Mouse (Mus musculus) MEL (cell line): ENCODE data around the gene Arfgap2.

ENCODE experiments used
- CHD1 ChIP-seq: IDR thresholded peaks from 2 replicates; pipeline ENCODE4 v1.6.1; 2012; ENCODE audit warnings: low read depth, mild to moderate bottlenecking, inconsistent platforms, low read length, improper control_type of control experiment
- CTCF ChIP-seq, 3 experiments: IDR thresholded peaks in 2 of 3; conservative IDR thresholded peaks in 1 of 3; 2 replicates each; pipeline ENCODE4 v1.5.1; 2011 to 2012; ENCODE audit warnings: low read length in 3 of 3, low read depth in 2 of 3, mild to moderate bottlenecking in 2 of 3, improper control_type of control experiment in 1 of 3, inconsistent platforms in 1 of 3, mixed read lengths in 1 of 3, moderate library complexity in 1 of 3; ENCODE audit not compliant: control insufficient read depth in 1 of 3, insufficient read depth in 1 of 3, poor library complexity in 1 of 3, severe bottlenecking in 1 of 3
- EP300 ChIP-seq, 2 experiments: IDR thresholded peaks; 2 replicates each; pipeline ENCODE4 v1.6.1; 2011; ENCODE audit warnings: improper control_type of control experiment in 2 of 2, low read length in 2 of 2, low read depth in 1 of 2, mild to moderate bottlenecking in 1 of 2
- GATA1 ChIP-seq: IDR thresholded peaks from 2 replicates; pipeline ENCODE4 v1.6.1; 2011; ENCODE audit warnings: low read depth, low read length, improper control_type of control experiment
- MEF2A ChIP-seq: IDR thresholded peaks from 2 replicates; pipeline ENCODE4 v1.6.1; 2014; ENCODE audit warnings: low read depth, mild to moderate bottlenecking, inconsistent platforms, low read length, improper control_type of control experiment; ENCODE audit not compliant: poor library complexity, insufficient replicate concordance, severe bottlenecking; ENCODE audit errors: extremely low read depth
- POLR2A ChIP-seq, 2 experiments: IDR thresholded peaks; 2 replicates each; pipeline ENCODE4 v1.6.1; 2011 to 2012; ENCODE audit warnings: low read length in 2 of 2, mild to moderate bottlenecking in 2 of 2, control low read depth in 1 of 2, improper control_type of control experiment in 1 of 2, low read depth in 1 of 2, moderate library complexity in 1 of 2; ENCODE audit not compliant: control insufficient read depth in 1 of 2, insufficient read depth in 1 of 2, poor library complexity in 1 of 2
- TAL1 ChIP-seq: IDR thresholded peaks from 2 replicates; pipeline ENCODE4 v1.6.1; 2012; ENCODE audit warnings: mild to moderate bottlenecking, inconsistent platforms, low read length, moderate library complexity, mixed read lengths
- TBP ChIP-seq: IDR thresholded peaks from 2 replicates; pipeline ENCODE4 v1.8.0; 2011; ENCODE audit warnings: low read depth, low read length, improper control_type of control experiment
- TCF12 ChIP-seq: IDR thresholded peaks from 2 replicates; pipeline ENCODE4 v1.6.1; 2014; ENCODE audit warnings: low read depth, mild to moderate bottlenecking, inconsistent platforms, low read length, improper control_type of control experiment, moderate library complexity
- USF2 ChIP-seq, 2 experiments: IDR thresholded peaks; 2 replicates each; pipeline ENCODE4 v1.6.1; 2011 to 2012; ENCODE audit warnings: improper control_type of control experiment in 2 of 2, low read length in 2 of 2, borderline replicate concordance in 1 of 2, inconsistent platforms in 1 of 2, low read depth in 1 of 2, mild to moderate bottlenecking in 1 of 2; ENCODE audit not compliant: insufficient read depth in 1 of 2

DNA sequence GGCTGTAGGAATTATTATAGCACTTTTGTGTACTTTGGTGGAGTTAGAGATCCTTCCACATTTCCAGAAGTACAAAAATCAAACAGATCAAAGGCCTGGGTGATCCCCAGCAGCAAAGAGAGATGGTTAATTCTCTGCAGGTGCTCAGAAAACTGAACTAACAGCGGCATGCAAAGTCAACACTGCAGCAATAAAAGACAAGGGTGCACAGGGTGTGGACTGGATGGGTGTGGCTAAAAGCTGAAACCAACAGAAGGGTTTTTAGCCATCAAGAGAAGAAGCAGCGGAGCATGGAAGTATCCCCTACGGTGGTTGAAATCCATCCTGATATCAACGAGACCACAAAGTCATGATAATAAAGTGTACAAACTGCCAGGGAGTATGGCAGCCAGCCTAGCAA is 57.7 kb downstream of the Arfgap2 start:
- no peak for TF ChIP-seq POLR2A (IDR thresholded peaks at IDR 0.05; ENCODE audit: control insufficient read depth in 1 of 2, insufficient read depth in 1 of 2, low read depth in 1 of 2, low read length in 2 of 2, poor library complexity in 1 of 2)
- no peak for TF ChIP-seq CTCF (IDR thresholded peaks at IDR 0.05 in 2 of 3, conservative IDR thresholded peaks at IDR 0.05 in 1 of 3; ENCODE audit: control insufficient read depth in 1 of 3, insufficient read depth in 1 of 3, low read depth in 2 of 3, low read length in 3 of 3, poor library complexity in 1 of 3, severe bottlenecking in 1 of 3)
- TF ChIP-seq TCF12, result peak; percentile 46; the same call in 1 of the 2 replicates
- TF ChIP-seq TAL1, result no peak
- TF ChIP-seq GATA1, result peak; percentile 56; the same call in 1 of the 2 replicates
- no peak for TF ChIP-seq CHD1
- no peak for TF ChIP-seq MEF2A
- TF ChIP-seq USF2 (IDR thresholded peaks at IDR 0.05; ENCODE audit: borderline replicate concordance in 1 of 2, insufficient read depth in 1 of 2, low read depth in 1 of 2, low read length in 2 of 2), result no peak
- no peak for TF ChIP-seq TBP
- peak; percentile 65 to 79 for TF ChIP-seq EP300 (IDR thresholded peaks at IDR 0.05; ENCODE audit: low read depth in 1 of 2, low read length in 2 of 2)
